Mouse (Mus musculus) embryonic facial prominence, embryonic 10.5 days (tissue): ENCODE results near the gene Lhx6. TPM values are rescaled to one million over a fixed set of nuclear protein-coding genes. Genes with fewer than 3 reads are reported as not detected.

ENCODE experiments used
- DNase-seq: peaks from one replicate; pipeline ENCODE4 v3.0.0-alpha.2; 2017; ENCODE audit warnings: low spot score
- H3K27ac ChIP-seq: fragments of 300-500 bp; sonication (generic); replicated peaks from 2 replicates; pipeline ENCODE4 v1.5.1; 2016; ENCODE audit warnings: mild to moderate bottlenecking
- H3K27me3 ChIP-seq: fragments of 300-500 bp; sonication (generic); replicated peaks from 2 replicates; pipeline ENCODE4 v1.6.1; 2016; ENCODE audit warnings: low read depth, mild to moderate bottlenecking; ENCODE audit not compliant: poor library complexity, severe bottlenecking
- H3K36me3 ChIP-seq: fragments of 300-500 bp; sonication (generic); replicated peaks from 2 replicates; pipeline ENCODE4 v1.6.1; 2016; ENCODE audit warnings: mild to moderate bottlenecking, moderate library complexity
- H3K4me1 ChIP-seq: fragments of 300-500 bp; sonication (generic); 2 replicates; pipeline ENCODE4 v1.6.1; 2016
- H3K4me3 ChIP-seq: fragments of 300-500 bp; sonication (generic); 2 replicates; pipeline ENCODE4 v1.5.1; 2016; ENCODE audit warnings: mild to moderate bottlenecking, moderate library complexity
- H3K9me3 ChIP-seq: fragments of 300-500 bp; sonication (generic); 2 replicates; pipeline ENCODE4 v1.6.1; 2016; ENCODE audit warnings: mild to moderate bottlenecking
- WGBS: fragments of 180-500 bp; shearing (Covaris S2); methylation state at CpG from one replicate; pipeline ENCODE4 v1.1.7; 2016; 5-methylcytosine and 5-hydroxymethylcytosine counted together
- polyA plus RNA-seq: library from polyadenylated mRNA; unstranded; fragments of >200 nt; fragmentation: Nextera tagmentation; extraction: Ambion mirVana; gene quantifications from 2 replicates; pipeline ENCODE4 v1.2.1, GENCODE M21; 2016

Lhx6 gene
- polyA plus RNA-seq, 1 experiment from 2014 or later, result 16.1 TPM

- 44% methylated on average over 10 of the region's 10 CpGs for WGBS
- Histone ChIP-seq H3K36me3 (peaks cover 11% of the 10 kb centered on the region; the same call in 1 of the 2 replicates), H3K9me3 (no peaks in the 10 kb centered on the region), H3K4me3 (peak overlapping the region; percentile 85), H3K4me1 (peaks cover 15% of the 10 kb centered on the region), H3K27me3 (no peaks in the 10 kb centered on the region), H3K27ac (no peak overlapping the region)
- DNase-seq, result no peak
Observed at GRCm38 (mm10) chr2:36049567-36049954, 55.6 kb downstream of the Lhx6 start.

DNA sequence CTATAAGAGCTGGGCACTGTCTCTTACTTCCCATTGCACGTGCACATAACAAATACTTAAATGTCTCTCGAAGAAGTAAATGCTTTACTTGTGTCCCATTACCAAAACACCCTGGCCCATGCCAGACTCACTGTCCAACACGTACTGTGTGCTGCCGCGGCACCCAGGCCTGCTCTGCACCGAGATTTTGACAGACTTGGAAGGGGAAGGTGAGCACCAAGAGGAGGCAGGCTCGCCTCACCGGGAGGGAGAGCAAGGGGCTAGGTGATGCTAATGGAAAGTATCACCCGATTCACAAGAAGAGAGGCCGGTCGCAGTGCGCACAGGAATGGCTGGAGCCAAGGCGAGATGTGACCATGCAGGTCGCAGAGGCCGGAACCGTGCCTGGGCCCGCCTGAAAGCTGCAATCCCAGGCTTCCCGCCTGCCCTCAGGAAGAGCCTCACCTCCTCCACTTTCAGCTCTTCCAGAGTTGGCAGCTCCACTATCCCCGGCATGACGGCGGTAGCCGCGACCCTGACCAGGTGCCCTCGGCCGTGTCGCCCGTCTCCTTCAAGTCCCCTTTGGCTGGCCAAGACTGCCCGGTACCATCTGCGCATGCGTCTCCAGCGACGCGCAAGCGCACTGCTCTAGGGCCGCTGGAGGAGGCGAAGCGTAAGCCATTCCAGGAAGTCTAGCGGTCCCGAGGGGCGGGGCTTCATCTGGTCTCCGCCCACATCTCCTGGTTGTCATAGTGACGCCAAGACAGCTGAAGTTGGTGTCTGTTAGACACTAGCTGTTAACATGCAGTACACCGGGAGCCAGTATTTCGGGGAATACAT is 56.3 kb downstream of the Lhx6 start, which contains the start of the genes Ndufa8 and Morn5:
Gene Ndufa8, minus strand, starts transcription at position 659 of the 819 bp plus-strand sequence.
Gene Morn5, plus strand, starts transcription at position 711 of the 819 bp plus-strand sequence.
- under 1% methylated on average over 44 of the region's 44 CpGs for WGBS
- peaks cover 15% of the 10 kb centered on the region for H3K4me1 ChIP-seq
- DNase-seq, result peak; percentile 99
- no peaks in the 10 kb centered on the region for H3K27me3 ChIP-seq
- peak within 1 kb of the TSS; percentile 85 for H3K4me3 ChIP-seq
- no peaks in the 10 kb centered on the region for H3K9me3 ChIP-seq
- peak within 1 kb of the TSS; percentile 84 for H3K27ac ChIP-seq
- peaks cover 16% of the 10 kb centered on the region for H3K36me3 ChIP-seq

DNA sequence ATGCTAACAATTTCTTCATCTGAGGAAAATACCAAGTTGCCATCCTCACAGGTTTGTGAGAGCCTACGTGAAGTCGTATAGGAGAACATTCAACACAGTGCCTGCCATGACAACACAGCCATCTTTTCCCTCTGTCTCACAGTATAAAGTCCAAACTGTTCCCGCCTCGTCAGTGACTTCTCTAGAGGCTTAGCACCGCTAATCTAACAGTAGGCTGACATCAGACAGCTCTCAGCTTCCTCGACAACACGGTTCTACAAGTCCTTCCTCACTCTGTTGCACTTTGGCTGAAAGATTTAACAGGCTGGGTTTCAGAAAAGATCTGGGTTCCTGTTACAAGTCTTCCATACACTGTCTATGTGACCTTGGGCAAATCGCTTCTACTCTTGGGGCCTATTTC is 57.0 kb downstream of the Lhx6 start:
- H3K27ac ChIP-seq, result no peak overlapping the region
- DNase-seq, result no peak
- WGBS, result 79% methylated on average over 8 of the region's 8 CpGs

GRCm38 (mm10) chr2:36040872-36041271 is 64.3 kb downstream of the Lhx6 start:
- Histone ChIP-seq H3K27ac (no peak overlapping the region), H3K4me3 (no peak overlapping the region), H3K4me1 (peaks cover 15% of the 10 kb centered on the region), H3K36me3 (peaks cover 60% of the 10 kb centered on the region), H3K27me3 (no peaks in the 10 kb centered on the region), H3K9me3 (no peaks in the 10 kb centered on the region)
- no peak for DNase-seq
- WGBS, result 83% methylated on average over 1 of the region's 1 CpGs

More for the DNA sequence above, 57.0 kb downstream of the Lhx6 start:
- peaks cover 23% of the 10 kb centered on the region for H3K36me3 ChIP-seq
- no peaks in the 10 kb centered on the region for H3K27me3 ChIP-seq
- no peaks in the 10 kb centered on the region for H3K9me3 ChIP-seq
- H3K4me3 ChIP-seq, result peak overlapping the region; percentile 85
- peaks cover 15% of the 10 kb centered on the region for H3K4me1 ChIP-seq

- no peaks in the 10 kb centered on the region for H3K27me3 ChIP-seq
- no peaks in the 10 kb centered on the region for H3K9me3 ChIP-seq
- peaks cover 72% of the 10 kb centered on the region for H3K36me3 ChIP-seq
- no peak for DNase-seq
- H3K4me1 ChIP-seq, result peaks cover 18% of the 10 kb centered on the region
- no peak overlapping the region for H3K4me3 ChIP-seq
- H3K27ac ChIP-seq, result no peak overlapping the region
- WGBS, result 72% methylated on average over 7 of the region's 7 CpGs
Observed at GRCm38 (mm10) chr2:36039297-36039985, 65.8 kb downstream of the Lhx6 start.

- no peak for DNase-seq
- H3K36me3 ChIP-seq, result peaks cover 49% of the 10 kb centered on the region
- no peaks in the 10 kb centered on the region for H3K27me3 ChIP-seq
- 0 out of 2 replicates have a peak, but pooled peaks cover 7% of the 10 kb centered on the region for H3K9me3 ChIP-seq
- H3K4me3 ChIP-seq, result no peak overlapping the region
- WGBS, result 69% methylated on average over 11 of the region's 11 CpGs
- H3K4me1 ChIP-seq, result peaks cover 11% of the 10 kb centered on the region
- no peak overlapping the region for H3K27ac ChIP-seq
Observed at GRCm38 (mm10) chr2:36035413-36036081, 69.7 kb downstream of the Lhx6 start.

DNA sequence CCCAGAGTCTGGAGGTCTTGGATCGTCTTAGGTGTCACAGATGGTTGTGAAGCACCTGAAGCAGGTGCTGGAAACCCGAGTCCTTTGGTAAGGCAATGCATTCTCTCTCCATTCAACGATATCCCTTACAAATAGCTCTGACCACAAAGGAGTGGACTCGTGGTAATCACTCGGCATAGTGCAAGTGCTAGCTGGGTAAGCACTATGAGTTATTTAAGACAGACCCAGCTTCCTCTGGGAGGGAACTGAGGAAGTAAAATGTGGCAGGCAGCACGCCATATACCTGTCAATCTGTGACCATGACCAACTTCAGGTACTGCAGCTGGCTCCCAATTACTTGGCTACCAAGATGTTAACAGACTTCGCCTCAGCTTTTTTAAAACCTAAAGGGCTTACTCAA is 70.3 kb downstream of the Lhx6 start:
- DNase-seq, result no peak
- Histone ChIP-seq H3K27ac (no peak overlapping the region), H3K36me3 (peaks cover 49% of the 10 kb centered on the region), H3K4me1 (peaks cover 11% of the 10 kb centered on the region), H3K9me3 (0 out of 2 replicates have a peak, but pooled peaks cover 7% of the 10 kb centered on the region), H3K27me3 (no peaks in the 10 kb centered on the region), H3K4me3 (no peak overlapping the region)
- 90% methylated on average over 7 of the region's 7 CpGs for WGBS

- Histone ChIP-seq H3K27me3 (no peaks in the 10 kb centered on the region), H3K36me3 (peaks cover 41% of the 10 kb centered on the region), H3K27ac (no peak overlapping the region), H3K4me1 (peaks cover 5% of the 10 kb centered on the region; the same call in 1 of the 2 replicates), H3K9me3 (0 out of 2 replicates have a peak, but pooled peaks cover 7% of the 10 kb centered on the region), H3K4me3 (no peak overlapping the region)
- WGBS, result 65% methylated on average over 7 of the region's 7 CpGs
- no peak for DNase-seq
Observed at GRCm38 (mm10) chr2:36033966-36034365, 71.2 kb downstream of the Lhx6 start.

- 81% methylated on average over 7 of the region's 7 CpGs for WGBS
- Histone ChIP-seq H3K36me3 (peaks cover 32% of the 10 kb centered on the region), H3K4me1 (peaks cover 5% of the 10 kb centered on the region; the same call in 1 of the 2 replicates), H3K27ac (no peak overlapping the region), H3K4me3 (no peak overlapping the region), H3K9me3 (0 out of 2 replicates have a peak, but pooled peaks cover 7% of the 10 kb centered on the region), H3K27me3 (no peaks in the 10 kb centered on the region)
- DNase-seq, result no peak
Observed at GRCm38 (mm10) chr2:36032884-36033283, 72.3 kb downstream of the Lhx6 start.

Other genes with a start within 250 kb of the Lhx6 start
- 0.55 and 0.85 TPM in 2 replicates for gene Ttll11, start 125.5 kb downstream of the Lhx6 start, polyA plus RNA-seq
- 203 and 215 TPM in 2 replicates for gene Ndufa8, start 56.0 kb downstream of the Lhx6 start, polyA plus RNA-seq
- 0.29 and 0.74 TPM in 2 replicates for gene Morn5, start 56.0 kb downstream of the Lhx6 start, polyA plus RNA-seq
- gene Mrrf, start 31.0 kb upstream of the Lhx6 start, polyA plus RNA-seq, result 30.6 and 34.1 TPM in 2 replicates
- gene Rbm18, start 31.4 kb upstream of the Lhx6 start, polyA plus RNA-seq, result 83.8 and 88.6 TPM in 2 replicates
- gene Ptgs1, start 125.0 kb upstream of the Lhx6 start, polyA plus RNA-seq, result 3.2 and 4.8 TPM in 2 replicates